Mouse (Mus musculus) myocyte (in vitro differentiated cells): ENCODE measurements around the gene Unc45a. TPM values are rescaled to one million over a fixed set of nuclear protein-coding genes. Genes with fewer than 3 reads are reported as not detected.

Source experiments
- H3K27me3 ChIP-seq: one replicate; pipeline ENCODE4 v1.6.1; 2011; ENCODE audit not compliant: control insufficient read depth, insufficient read depth, insufficient read length
- H3K36me3 ChIP-seq: one replicate; pipeline ENCODE4 v1.6.1; 2011; ENCODE audit not compliant: control insufficient read depth, insufficient read depth
- H3K4me2 ChIP-seq: one replicate; pipeline ENCODE4 v1.6.1; 2011; ENCODE audit warnings: low read depth, control low read depth
- H3K4me3 ChIP-seq: one replicate; pipeline ENCODE4 v1.5.1; 2011; ENCODE audit warnings: mild to moderate bottlenecking, control low read depth, moderate library complexity
- H3K79me2 ChIP-seq: one replicate; pipeline ENCODE4 v1.6.1; 2011; ENCODE audit not compliant: control insufficient read depth, insufficient read depth
- H3ac ChIP-seq: one replicate; pipeline ENCODE4 v1.6.1; 2011; ENCODE audit not compliant: control insufficient read depth, insufficient read length
- CEBPB ChIP-seq: IDR thresholded peaks from 2 replicates; pipeline ENCODE4 v1.6.1; 2011; ENCODE audit warnings: mild to moderate bottlenecking, moderate library complexity; ENCODE audit not compliant: poor library complexity, insufficient read depth, severe bottlenecking
- E2F4 ChIP-seq: IDR thresholded peaks from one replicate; pipeline ENCODE4 v1.6.1; 2011; ENCODE audit warnings: mild to moderate bottlenecking, control low read depth, moderate library complexity; ENCODE audit not compliant: insufficient read depth
- MAX ChIP-seq: IDR thresholded peaks from one replicate; pipeline ENCODE4 v1.6.1; 2011; ENCODE audit warnings: low read depth, mild to moderate bottlenecking, control low read depth
- MYOD1 ChIP-seq, 3 experiments: IDR thresholded peaks; one replicate each; pipeline ENCODE4 v1.6.1; 2011; ENCODE audit warnings: control low read depth in 2 of 3, low read depth in 2 of 3, mild to moderate bottlenecking in 2 of 3, moderate library complexity in 1 of 3; ENCODE audit not compliant: insufficient read length in 2 of 3, control insufficient read depth in 1 of 3
- MYOG ChIP-seq, 3 experiments: IDR thresholded peaks; one replicate each; pipeline ENCODE4 v1.6.1; 2011; ENCODE audit warnings: control low read depth in 2 of 3, low read depth in 2 of 3, mild to moderate bottlenecking in 2 of 3; ENCODE audit not compliant: insufficient read length in 2 of 3, control insufficient read depth in 1 of 3, insufficient read depth in 1 of 3
- POLR2A ChIP-seq: IDR thresholded peaks from one replicate; pipeline ENCODE4 v1.6.1; 2011; ENCODE audit warnings: low read depth, mild to moderate bottlenecking, control low read depth, moderate library complexity; ENCODE audit not compliant: insufficient read length
- POLR2AphosphoS2 ChIP-seq: IDR thresholded peaks from one replicate; pipeline ENCODE4 v1.6.1; 2011; ENCODE audit warnings: low read depth, control low read depth; ENCODE audit not compliant: insufficient read length
- REST ChIP-seq: IDR thresholded peaks from one replicate; pipeline ENCODE4 v1.6.1; 2011; ENCODE audit warnings: mild to moderate bottlenecking, control low read depth, moderate library complexity; ENCODE audit not compliant: insufficient read depth, insufficient read length
- SRF ChIP-seq: IDR thresholded peaks from one replicate; pipeline ENCODE4 v1.6.1; 2011; ENCODE audit warnings: low read depth; ENCODE audit not compliant: control insufficient read depth, insufficient read length
- TCF12 ChIP-seq: IDR thresholded peaks from one replicate; pipeline ENCODE4 v1.6.1; 2011; ENCODE audit warnings: mild to moderate bottlenecking, control low read depth; ENCODE audit not compliant: poor library complexity, insufficient read depth, severe bottlenecking
- TCF3 ChIP-seq: IDR thresholded peaks from one replicate; pipeline ENCODE4 v1.6.1; 2011; ENCODE audit warnings: low read depth, control low read depth; ENCODE audit not compliant: insufficient read length
- USF1 ChIP-seq: IDR thresholded peaks from one replicate; pipeline ENCODE4 v1.6.1; 2011; ENCODE audit warnings: low read depth, mild to moderate bottlenecking, control low read depth, moderate library complexity
- polyA plus RNA-seq: library from polyadenylated mRNA; unstranded; fragments of >200 nt; fragmentation: generic; extraction: Trizol; gene quantifications from one replicate; pipeline ENCODE4 v1.2.1, GENCODE M21; 2012; ENCODE audit warnings: missing spikeins

Gene Unc45a
- polyA plus RNA-seq, 1 experiment = 38.4 TPM

GRCm38 (mm10) chr7:80294764-80295648, 45.8 kb downstream of the Unc45a start:
- H3K36me3 ChIP-seq = no peaks in the 10 kb centered on the region
- TF ChIP-seq MAX = no peak
- peak in 2 of 3 experiments; percentile 61 to 62 for TF ChIP-seq MYOG (IDR thresholded peaks at IDR 0.05; ENCODE audit: control insufficient read depth in 1 of 3, insufficient read depth in 1 of 3, insufficient read length in 2 of 3, low read depth in 2 of 3)
- TF ChIP-seq POLR2AphosphoS2 = no peak
- TF ChIP-seq POLR2A = no peak
- TF ChIP-seq CEBPB = no peak
- TF ChIP-seq MYOD1 (IDR thresholded peaks at IDR 0.05; ENCODE audit: control insufficient read depth in 1 of 3, insufficient read length in 2 of 3, low read depth in 2 of 3) = peak in 1 of 3 experiments; percentile 64
- no peak for TF ChIP-seq REST
- H3ac ChIP-seq = peak overlapping the region; percentile 62
- H3K79me2 ChIP-seq = peaks cover 52% of the 10 kb centered on the region
- H3K27me3 ChIP-seq = no peaks in the 10 kb centered on the region
- H3K4me2 ChIP-seq = peak overlapping the region; percentile 83
- H3K4me3 ChIP-seq = peak overlapping the region; percentile 68

- Histone ChIP-seq H3K4me2 (peak within 1 kb of the TSS; percentile 85), H3ac (peak within 1 kb of the TSS; percentile 62), H3K4me3 (peak within 1 kb of the TSS; percentile 68), H3K36me3 (no peaks in the 10 kb centered on the region), H3K27me3 (no peaks in the 10 kb centered on the region), H3K79me2 (peaks cover 44% of the 10 kb centered on the region)
- TF ChIP-seq POLR2A (peak; percentile 89), USF1 (no peak), E2F4 (peak; percentile 94), TCF3 (no peak), MAX (no peak), TCF12 (no peak), CEBPB (no peak), POLR2AphosphoS2 (peak; percentile 74)
Observed at GRCm38 (mm10) chr7:80294062-80294763, 46.6 kb downstream of the Unc45a start, which contains the start of gene Prc1. Gene Prc1, plus strand, starts transcription at chr7:80294450.

- no peak for TF ChIP-seq POLR2A
- no peak for TF ChIP-seq TCF12
- no peak for TF ChIP-seq REST
- TF ChIP-seq SRF = no peak
- no peak for TF ChIP-seq MYOD1 (IDR thresholded peaks at IDR 0.05; ENCODE audit: control insufficient read depth in 1 of 3, insufficient read length in 2 of 3, low read depth in 2 of 3)
- TF ChIP-seq MAX = no peak
- no peak for TF ChIP-seq CEBPB
- TF ChIP-seq USF1 = no peak
- no peak for TF ChIP-seq MYOG (IDR thresholded peaks at IDR 0.05; ENCODE audit: control insufficient read depth in 1 of 3, insufficient read depth in 1 of 3, insufficient read length in 2 of 3, low read depth in 2 of 3)
- TF ChIP-seq POLR2AphosphoS2 = no peak
- no peaks in the 10 kb centered on the region for H3K27me3 ChIP-seq
- peaks cover 23% of the 10 kb centered on the region for H3K36me3 ChIP-seq
Observed at GRCm38 (mm10) chr7:80287736-80288135, 53.1 kb downstream of the Unc45a start.

GRCm38 (mm10) chr7:80285725-80286124, 55.1 kb downstream of the Unc45a start:
- Histone ChIP-seq H3K4me2 (no peak overlapping the region), H3K36me3 (peaks cover 30% of the 10 kb centered on the region), H3K27me3 (no peaks in the 10 kb centered on the region), H3K79me2 (no peaks in the 10 kb centered on the region), H3ac (no peak overlapping the region), H3K4me3 (no peak overlapping the region)
- TF ChIP-seq POLR2A (no peak), POLR2AphosphoS2 (no peak), TCF3 (no peak), MAX (no peak), CEBPB (no peak), USF1 (no peak), TCF12 (no peak), SRF (no peak), REST (no peak), MYOG (IDR thresholded peaks at IDR 0.05; ENCODE audit: control insufficient read depth in 1 of 3, insufficient read depth in 1 of 3, insufficient read length in 2 of 3, low read depth in 2 of 3) (no peak)

More at GRCm38 (mm10) chr7:80287736-80288135, 53.1 kb downstream of the Unc45a start:
- H3ac ChIP-seq = no peak overlapping the region
- no peak overlapping the region for H3K4me3 ChIP-seq
- no peak overlapping the region for H3K4me2 ChIP-seq
- no peaks in the 10 kb centered on the region for H3K79me2 ChIP-seq
